Mouse (Mus musculus): Measurements from ENCODE around the gene Hoxc6. TPM values are rescaled to one million over a fixed set of nuclear protein-coding genes. Genes with fewer than 3 reads are reported as not detected.

The Hoxc6 gene
- polyA plus RNA-seq (2012; rRNA removed): 18.3 and 24.2 TPM in 2 replicates

GRCm38 (mm10) chr15:102997939-102998355 lies at the start of gene Hoxc6:
TSS of gene Hoxc6 (plus strand) at chr15:102998257.
- no peak for DNase-seq (ENCODE audit: low read depth)

DNA sequence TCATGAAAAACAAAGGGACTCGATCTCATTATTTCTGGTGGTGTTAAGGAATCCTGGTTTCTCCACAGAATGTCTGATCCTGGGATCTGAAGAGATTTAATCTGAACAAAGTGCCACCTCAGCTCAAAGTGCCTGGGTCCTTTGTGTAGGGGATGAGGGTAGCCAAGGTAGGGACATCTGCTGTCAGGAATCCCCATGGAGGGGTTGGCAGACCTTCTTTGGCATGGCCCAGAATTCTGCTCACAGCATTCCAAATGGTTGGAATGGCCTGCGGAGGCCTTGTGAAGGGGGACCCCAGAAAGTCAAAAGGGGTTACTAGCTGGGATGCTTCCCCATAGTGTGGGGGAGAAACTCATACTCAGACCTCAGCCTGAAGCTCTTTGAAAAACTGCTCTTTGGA lies 49.2 kb upstream of the Hoxc6 start:
- DNase-seq (ENCODE audit: low read depth): no peak

DNA sequence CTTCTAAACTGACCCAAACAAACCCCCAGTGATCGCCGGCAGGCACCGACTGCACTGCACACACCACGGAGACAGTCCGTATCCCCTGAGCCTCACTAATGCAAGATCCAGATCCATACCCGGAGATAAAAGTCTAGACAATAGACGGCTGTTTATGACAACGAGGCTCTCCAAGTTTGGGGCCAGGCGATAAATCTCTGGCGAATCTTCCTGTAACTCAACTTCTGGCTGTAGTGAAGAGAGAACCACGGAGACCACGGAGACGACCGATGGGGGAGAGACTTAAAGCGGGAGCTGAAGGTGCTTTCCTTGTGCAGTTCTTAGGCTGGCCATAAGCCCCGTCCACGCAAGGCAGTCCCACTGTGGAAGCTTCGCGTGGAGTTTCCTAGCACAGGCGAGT lies 48.4 kb upstream of the Hoxc6 start:
- no peak for DNase-seq (ENCODE audit: low read depth)

DNA sequence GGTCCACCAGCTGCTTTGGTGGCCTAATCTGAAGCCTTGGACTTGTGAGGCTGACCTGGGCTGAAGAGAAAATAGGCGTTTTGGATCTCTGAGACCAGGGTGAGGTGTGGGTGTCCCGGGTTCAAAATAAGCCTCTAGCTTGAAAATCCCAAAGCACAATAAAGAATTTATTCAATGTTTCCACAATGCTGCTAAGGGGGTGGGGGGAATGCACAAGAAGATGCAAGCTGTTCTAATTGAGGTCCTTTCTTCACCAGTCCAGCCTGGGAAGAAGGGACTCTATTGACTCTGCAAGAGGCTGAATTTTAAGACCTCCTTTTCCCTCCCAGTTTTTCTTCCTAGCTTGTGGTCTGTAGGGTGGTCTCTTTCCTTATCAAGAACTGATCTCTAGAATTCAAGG lies 47.2 kb upstream of the Hoxc6 start:
- no peak for DNase-seq (ENCODE audit: low read depth)

- DNase-seq (ENCODE audit: low read depth): no peak
Observed at GRCm38 (mm10) chr15:102953561-102953960, 44.5 kb upstream of the Hoxc6 start.

- DNase-seq (ENCODE audit: low read depth): no peak
Observed at GRCm38 (mm10) chr15:102954192-102955006, 43.7 kb upstream of the Hoxc6 start, which contains the start of gene Hoxc11. TSS of gene Hoxc11 (plus strand) at chr15:102954427.

DNA sequence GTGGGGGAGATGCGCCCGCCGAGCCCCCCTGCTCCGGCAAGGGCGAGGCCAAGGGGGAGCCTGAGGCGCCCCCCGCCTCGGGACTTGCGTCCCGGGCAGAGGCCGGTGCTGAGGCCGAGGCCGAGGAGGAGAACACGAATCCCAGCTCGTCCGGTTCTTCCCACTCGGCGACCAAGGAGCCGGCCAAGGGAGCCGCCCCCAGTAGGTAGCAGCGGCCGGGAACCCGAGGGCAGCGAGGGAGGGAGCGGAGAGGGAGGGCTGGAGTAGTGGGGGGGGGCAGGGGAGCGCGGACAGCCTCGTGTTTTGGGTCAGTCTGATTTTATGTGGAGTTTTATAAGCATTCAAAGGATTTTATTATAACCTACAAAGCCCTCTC lies 43.1 kb upstream of the Hoxc6 start:
- no peak for DNase-seq (ENCODE audit: low read depth)

- no peak for DNase-seq (ENCODE audit: low read depth)
Observed at GRCm38 (mm10) chr15:102955833-102956640, 42.0 kb upstream of the Hoxc6 start.

- no peak for DNase-seq (ENCODE audit: low read depth)
Observed at GRCm38 (mm10) chr15:102956906-102957305, 41.2 kb upstream of the Hoxc6 start.

DNA sequence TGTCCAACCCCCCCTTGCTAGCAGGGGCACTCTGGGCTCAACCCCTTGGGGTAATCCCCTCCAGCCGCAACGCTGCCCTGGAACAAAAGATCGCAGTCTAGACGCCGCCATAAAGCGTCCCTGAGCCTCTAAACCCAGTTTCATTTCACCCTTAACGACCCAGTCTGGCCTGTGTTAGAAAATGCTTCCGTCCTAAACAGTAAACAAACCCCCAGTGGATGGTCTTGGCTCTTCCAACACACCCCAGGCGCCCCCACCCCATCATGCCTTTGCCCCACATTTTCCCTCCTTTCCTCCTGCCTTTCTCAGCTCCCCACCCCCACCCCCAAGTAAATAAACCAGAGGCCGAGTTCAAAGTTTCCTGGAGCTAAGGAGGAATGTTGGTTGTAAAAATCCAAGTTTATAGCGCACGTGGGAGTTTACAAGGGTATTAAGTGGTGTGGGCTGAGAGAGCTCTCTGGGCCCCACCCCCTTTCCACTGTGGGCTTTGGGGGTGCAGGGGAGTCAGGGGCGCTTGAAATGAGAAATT lies 38.3 kb upstream of the Hoxc6 start:
- DNase-seq (ENCODE audit: low read depth): no peak

GRCm38 (mm10) chr15:102961728-102962127 lies 36.3 kb upstream of the Hoxc6 start:
- DNase-seq (ENCODE audit: low read depth): no peak

- no peak for DNase-seq (ENCODE audit: low read depth)
Observed at GRCm38 (mm10) chr15:102962492-102962891, 35.6 kb upstream of the Hoxc6 start.

DNA sequence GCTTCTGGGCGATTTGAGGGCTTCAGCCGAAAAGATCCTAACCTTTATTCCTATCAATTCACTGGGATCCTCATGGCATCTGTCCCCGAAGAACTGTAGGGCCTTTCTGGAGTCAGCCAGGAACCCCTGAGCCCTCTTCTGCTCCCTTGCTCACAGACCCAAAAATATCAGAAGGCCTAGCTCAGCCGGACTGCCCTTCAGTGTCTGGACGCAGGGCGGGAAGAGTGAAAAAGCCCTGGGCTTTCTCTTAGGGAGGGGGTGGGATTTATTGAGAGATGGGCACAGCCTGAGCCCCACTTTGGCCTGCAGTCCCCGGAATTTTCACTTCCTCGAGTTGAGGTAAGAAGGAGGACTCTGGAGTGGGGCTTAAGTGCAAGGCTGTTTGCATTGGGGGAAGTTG lies 34.8 kb upstream of the Hoxc6 start:
- DNase-seq (ENCODE audit: low read depth): no peak

- DNase-seq (ENCODE audit: low read depth): no peak
Observed at GRCm38 (mm10) chr15:102963671-102964640, 34.1 kb upstream of the Hoxc6 start.

DNA sequence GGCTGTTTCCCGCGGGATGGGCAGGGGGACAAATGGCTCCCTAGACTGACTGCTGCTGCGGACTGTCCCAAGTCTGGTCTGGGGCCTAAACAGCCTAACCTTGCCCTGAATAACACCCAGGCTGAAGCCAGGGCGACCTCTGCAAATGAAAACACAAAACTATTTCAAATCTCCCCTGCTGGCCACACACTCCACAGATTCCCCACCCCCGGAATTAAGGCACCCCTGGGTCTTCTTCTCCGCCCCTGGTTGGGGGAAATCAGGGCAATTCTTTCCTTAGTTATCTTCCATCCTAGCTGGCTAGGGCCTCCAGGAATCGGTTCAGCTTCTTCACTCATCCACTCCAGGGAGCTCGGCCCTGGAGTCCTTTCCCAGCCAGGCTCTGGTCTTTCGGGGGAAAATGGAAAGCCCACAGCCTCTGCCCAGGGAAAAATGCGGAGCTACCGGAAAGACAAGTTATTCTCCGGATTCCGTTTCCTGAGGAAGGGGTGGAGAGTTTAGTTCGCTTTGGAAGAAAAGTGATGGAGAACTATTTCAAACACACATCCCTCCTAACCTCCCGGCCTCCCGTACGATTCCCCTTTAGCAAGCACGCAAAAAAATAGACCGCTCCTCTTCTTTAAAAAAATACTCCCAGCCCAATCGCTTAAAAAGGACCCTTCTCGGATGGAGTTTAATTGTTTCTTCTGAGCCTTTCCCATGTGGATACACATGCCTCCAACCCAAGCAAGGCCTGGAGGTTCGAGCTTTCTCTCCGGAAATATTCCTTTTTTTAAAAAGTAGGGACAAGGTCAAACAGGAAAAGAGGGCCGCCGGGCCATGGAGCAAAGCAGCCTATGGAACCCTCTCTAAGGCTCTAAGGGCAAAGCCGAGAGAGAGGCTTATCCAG lies 32.8 kb upstream of the Hoxc6 start:
- no peak for DNase-seq (ENCODE audit: low read depth)

- no peak for DNase-seq (ENCODE audit: low read depth)
Observed at GRCm38 (mm10) chr15:102965892-102966775, 31.9 kb upstream of the Hoxc6 start.

DNA sequence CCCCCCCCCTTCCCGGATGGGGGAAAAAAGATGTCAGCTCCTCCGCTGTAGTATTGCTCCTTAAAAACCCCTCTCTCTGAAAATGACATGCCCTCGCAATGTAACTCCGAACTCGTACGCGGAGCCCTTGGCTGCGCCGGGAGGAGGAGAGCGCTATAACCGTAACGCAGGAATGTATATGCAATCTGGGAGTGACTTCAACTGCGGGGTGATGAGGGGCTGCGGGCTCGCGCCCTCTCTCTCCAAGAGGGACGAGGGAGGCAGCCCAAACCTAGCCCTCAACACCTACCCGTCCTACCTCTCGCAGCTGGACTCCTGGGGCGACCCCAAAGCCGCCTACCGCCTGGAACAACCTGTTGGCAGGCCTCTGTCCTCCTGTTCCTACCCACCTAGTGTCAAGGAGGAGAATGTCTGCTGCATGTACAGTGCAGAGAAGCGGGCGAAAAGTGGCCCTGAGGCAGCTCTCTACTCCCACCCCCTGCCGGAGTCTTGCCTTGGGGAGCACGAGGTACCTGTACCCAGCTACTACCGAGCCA lies 31.2 kb upstream of the Hoxc6 start, which contains the start of gene Hoxc10:
Hoxc10 (plus strand) TSS at position 21 of the 536 bp plus-strand sequence.
- no peak for DNase-seq (ENCODE audit: low read depth)

GRCm38 (mm10) chr15:102967312-102967510 lies 30.8 kb upstream of the Hoxc6 start, which contains the start of gene Hoxc5:
TSS of gene Hoxc5 (plus strand) at chr15:102967443.
- no peak for DNase-seq (ENCODE audit: low read depth)

Measured in gonadal fat pad, adult 2 months (tissue).